Mouse (Mus musculus) left cerebral cortex, adult 2 months (tissue): ENCODE results near the gene Txnrd2. TPM values are rescaled to one million over a fixed set of nuclear protein-coding genes. Genes with fewer than 3 reads are reported as not detected.

Source experiments
- DNase-seq, 2 experiments: peaks; one replicate each; pipeline ENCODE4 v3.0.0; 2021 to 2022; ENCODE audit warnings: low spot score in 2 of 2, mixed read lengths in 1 of 2; ENCODE audit errors: extremely low spot score in 1 of 2
- H3K27ac ChIP-seq: fragments of 200-600 bp; 2 replicates; pipeline ENCODE4 v1.8.1; 2022
- H3K4me3 ChIP-seq: fragments of 200-600 bp; 2 replicates; pipeline ENCODE4 v1.8.1; 2022
- CTCF ChIP-seq: fragments of 200-600 bp; IDR thresholded peaks from 2 replicates; pipeline ENCODE4 v1.8.1; 2022; ENCODE audit warnings: antibody characterized with exemption, mild to moderate bottlenecking, moderate library complexity
- intact Hi-C: fragments of 180-260 bp; cut with DNase I; formaldehyde crosslinking; loops from one replicate; pipeline ENCODE4 v1.15.1; 2025
- total RNA-seq, 2 experiments: library from RNA; stranded (reverse); gene quantifications; 2 replicates each; pipeline ENCODE4 v1.2.3; 2021

Gene Txnrd2
- total RNA-seq, 2 experiments from 2014 or later = 18.2 to 22.5 TPM

DNA sequence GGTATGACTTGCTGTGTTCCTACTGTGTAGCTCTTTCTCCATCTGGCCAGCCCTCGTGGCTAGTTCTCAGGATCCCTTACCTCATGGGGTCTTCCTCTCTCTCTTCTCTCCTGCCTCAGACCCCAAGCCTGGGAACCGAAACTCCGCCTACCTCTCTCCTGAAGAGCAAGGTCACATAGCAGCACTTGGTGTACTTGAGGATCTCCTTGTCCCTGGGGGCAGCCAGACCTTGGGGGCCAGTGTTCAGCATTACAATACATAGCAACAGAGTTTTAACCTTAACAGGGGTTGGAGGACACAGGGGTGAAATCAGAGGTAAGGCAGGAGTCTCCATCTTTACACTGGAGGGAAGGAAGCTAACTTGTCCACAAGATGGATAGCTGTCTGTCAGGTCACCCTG is 39.2 kb upstream of the Txnrd2 start:
- H3K27ac ChIP-seq = no peak overlapping the region
- no peak for DNase-seq
- H3K4me3 ChIP-seq = no peak overlapping the region
- intact Hi-C loops = no loop called here
- TF ChIP-seq CTCF = no peak

DNA sequence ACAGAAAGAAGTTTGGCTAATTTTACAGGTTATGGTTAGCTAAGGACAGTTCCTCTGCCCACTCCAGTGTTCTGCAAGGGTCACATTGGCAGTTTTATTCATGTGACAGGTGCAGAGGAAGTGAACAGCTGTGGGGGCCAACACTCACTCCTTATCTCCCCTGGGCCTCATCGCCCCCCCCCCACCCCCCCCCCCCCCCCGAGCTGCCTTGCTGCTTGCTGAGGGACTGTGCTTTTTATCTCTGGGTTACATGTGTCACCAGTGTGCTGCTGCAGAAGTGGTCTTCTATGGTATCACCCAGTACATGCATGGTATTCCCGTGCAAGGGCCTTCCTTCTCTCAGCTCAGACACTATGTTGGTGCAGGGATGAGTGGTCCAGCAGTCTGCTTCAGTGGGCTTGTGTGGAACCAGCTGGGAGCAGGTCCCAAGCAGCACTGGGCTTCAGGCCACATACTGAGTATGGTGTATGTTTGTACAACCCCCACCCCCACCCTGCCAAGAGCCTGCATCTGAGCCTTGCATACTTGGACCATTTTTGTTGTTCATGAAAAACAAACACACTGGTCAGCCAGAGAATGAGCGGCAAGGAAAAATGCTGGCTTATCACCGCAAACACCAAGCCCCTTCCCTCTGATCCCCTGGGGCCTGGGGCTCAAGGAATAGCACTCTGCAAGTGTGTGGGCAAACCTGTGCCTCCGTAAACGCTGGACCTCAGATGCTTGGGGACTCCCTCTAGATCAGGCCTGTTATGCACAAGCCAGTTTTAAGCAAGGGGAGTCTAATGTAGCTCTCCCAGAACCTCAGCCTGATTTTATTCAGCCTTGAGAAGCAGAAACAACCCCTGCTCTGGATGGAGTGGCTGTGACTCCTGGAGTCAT is 38.2 kb upstream of the Txnrd2 start:
- no peak for TF ChIP-seq CTCF
- intact Hi-C loops = no loop called here
- DNase-seq = no peak
- H3K4me3 ChIP-seq = no peak overlapping the region
- no peak overlapping the region for H3K27ac ChIP-seq

DNA sequence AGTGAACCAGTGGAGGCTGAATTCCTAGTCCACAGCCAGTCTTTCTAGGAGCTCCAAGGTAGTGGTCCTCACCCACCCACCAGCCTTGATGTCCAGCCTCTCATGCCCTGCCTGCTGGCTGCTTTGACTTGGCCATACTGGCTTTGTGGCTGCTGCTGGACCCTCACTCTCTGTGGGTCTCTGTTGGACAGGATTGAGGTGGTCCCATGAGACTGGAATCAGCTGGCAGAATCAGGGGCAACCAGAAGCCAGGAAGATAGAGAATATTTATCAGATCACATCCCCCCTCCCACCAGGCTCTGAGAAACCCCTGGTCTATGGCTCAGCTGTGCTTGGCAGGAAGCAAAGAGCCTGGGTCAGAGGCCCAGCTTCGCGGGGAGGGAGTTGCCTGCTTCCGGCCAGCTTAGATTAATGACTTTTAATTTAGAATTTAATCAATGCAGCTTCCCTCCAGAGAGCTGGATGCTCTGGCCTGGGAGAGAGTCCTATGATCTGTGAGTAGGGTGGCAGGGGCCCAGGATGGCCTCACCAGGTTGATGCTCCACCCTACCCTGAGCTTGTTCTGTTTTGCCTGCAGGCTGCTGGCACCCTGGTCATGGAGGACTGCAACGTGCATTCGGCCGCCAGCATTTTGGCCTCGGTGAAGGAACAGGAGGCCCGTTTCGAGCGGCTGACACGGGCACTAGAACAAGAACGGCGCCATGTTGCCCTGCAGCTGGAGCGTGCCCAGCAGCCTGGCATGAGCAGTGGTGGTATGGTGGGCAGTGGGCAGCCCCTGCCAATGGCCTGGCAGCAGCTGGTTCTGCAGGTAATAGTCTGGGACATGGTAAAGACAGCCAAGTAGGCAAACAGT is 37.4 kb upstream of the Txnrd2 start:
- H3K4me3 ChIP-seq = no peak overlapping the region
- H3K27ac ChIP-seq = no peak overlapping the region
- no peak for DNase-seq
- no peak for TF ChIP-seq CTCF
- intact Hi-C loops = no loop called here

DNA sequence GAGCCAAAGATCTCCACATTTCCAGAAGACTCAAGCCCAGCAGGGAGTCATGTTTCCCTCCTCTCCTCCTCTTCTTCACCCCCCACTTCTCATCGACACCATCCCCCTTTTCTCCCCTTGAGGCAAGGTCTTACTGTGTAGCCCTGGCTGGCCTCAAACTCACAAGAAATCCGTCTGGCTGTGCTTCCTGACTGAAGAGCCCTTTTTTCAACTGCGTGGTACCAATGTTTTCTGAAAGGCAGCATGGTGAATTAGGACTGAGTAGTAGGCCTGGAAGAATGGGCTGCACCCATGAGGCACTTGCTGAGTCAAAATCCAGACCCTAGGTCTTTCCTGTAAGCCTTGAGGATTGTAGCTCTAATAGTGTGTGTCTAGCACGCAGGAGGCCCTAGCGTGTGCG is 35.8 kb upstream of the Txnrd2 start:
- no peak for DNase-seq
- intact Hi-C loops = no loop called here
- TF ChIP-seq CTCF = no peak

DNA sequence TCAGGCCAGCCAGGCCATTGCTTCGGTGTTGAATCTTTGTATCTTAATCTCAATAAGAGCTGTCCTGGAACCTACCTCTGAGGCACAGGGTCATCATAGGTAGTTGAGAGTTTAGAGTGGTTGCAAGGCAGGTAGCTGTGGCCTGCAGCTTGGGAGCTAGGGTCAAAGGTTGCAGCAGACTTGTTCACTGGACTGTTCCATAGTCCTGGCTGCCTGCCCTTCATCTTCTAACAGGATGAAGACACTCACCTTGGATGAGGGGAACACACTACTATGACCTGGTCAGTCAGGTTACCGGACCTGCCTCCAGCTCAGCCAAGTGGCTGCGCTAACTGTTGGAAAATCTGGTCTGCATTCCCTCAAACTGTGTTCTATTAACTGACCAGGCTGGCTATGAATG is 35.1 kb upstream of the Txnrd2 start:
- no peak for TF ChIP-seq CTCF
- Histone ChIP-seq H3K27ac (no peak overlapping the region), H3K4me3 (no peak overlapping the region)
- intact Hi-C loops = no loop called here
- no peak for DNase-seq

More for the DNA sequence above, 35.8 kb upstream of the Txnrd2 start:
- Histone ChIP-seq H3K27ac (no peak overlapping the region), H3K4me3 (no peak overlapping the region)

DNA sequence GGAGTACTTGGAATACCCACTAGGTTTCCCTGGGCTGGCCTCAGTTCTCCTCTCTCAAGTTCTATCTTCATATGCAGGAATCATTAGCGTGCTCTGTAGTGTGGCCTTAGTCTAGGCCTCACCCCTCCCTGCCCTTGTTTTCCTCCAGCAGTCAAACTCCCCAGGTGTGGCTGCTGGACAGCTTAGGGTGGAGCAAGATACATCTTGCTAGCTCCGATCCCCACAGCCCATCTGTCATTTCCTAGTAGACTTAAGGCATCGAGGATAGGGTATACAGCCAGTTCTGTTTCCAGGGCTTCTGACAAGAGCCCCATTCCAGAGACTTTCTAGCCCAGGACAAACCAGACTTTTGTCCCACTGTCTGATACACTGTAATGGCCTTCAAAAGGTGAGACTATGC is 34.5 kb upstream of the Txnrd2 start:
- no peak for TF ChIP-seq CTCF
- no peak for DNase-seq
- intact Hi-C loops = no loop called here
- H3K27ac ChIP-seq = no peak overlapping the region
- H3K4me3 ChIP-seq = no peak overlapping the region

DNA sequence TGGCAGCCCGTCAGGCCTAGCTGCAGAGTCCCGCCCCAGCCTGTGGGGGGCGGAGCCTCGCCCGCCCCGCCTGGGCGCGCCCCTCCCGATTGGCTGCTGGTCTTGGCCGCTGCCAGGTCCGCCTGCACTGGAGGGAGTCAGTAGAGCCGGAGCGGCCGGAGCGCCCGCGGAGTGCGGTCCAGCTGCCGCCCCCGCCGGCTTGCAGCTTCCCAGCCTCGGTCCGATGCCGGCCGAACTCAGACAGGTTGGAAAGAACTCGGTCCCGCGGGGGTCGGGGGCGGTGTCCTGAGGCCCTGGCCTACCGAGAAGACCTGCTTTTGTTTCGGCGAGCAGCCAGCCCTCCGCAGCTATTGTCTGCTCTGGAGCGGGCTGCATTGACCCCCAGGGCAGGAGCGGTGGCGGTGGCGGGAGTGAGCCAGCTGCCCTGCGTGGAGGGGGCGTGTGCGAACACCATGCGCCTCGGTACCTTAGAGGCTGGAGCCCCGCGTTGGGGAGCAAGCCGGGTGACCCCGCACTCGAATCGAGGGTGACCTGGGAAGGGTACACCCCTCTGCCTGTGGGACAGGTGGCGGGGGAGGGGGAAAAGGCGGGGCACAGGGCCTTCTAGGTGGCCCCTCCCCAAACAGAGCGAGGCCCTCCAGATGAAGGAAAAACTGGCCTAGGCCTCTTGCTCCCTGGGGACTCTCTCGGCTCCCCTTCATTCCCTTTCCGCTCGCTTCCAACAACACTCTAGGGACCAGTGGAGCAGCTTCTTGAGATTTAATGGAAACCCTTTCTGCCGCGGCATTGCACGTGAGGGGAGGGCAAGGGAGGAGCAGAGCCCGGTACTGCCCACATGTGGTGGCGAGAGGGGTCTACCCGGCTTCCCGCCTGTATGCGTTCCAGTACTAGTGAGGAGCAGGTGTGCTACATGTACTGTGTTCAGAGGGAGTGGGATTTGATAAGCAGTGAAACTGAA is 33.4 kb upstream of the Txnrd2 start:
- intact Hi-C loops = no loop called here
- peak; percentile 76 to 84 for DNase-seq
- Histone ChIP-seq H3K4me3 (peak overlapping the region; percentile 60), H3K27ac (peak overlapping the region; percentile 65; the same call in 1 of the 2 replicates)
- peak; percentile 39 for TF ChIP-seq CTCF

DNA sequence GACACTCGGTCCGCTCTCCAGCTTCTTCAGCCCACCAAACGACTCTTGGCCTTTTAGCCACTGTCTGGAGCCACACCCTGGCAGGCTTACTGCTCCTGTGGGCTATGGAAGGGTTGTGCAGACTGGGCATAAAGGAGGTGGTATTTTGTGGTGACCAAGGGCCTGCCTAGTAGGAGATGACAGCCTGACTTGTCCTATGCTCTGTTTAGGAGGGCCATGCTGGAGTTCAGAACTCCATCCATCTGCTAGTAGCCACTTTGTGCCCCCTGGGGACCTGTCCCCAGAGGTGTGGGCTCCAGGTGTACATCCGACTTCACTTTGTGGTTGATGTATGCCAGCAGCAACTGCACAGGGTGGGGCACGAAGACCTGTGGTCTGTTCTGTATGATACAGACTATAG is 32.6 kb upstream of the Txnrd2 start:
- Histone ChIP-seq H3K4me3 (peak overlapping the region; percentile 60), H3K27ac (peak overlapping the region; percentile 24; the same call in 1 of the 2 replicates)
- intact Hi-C loops = no loop called here
- TF ChIP-seq CTCF = no peak
- no peak for DNase-seq

DNA sequence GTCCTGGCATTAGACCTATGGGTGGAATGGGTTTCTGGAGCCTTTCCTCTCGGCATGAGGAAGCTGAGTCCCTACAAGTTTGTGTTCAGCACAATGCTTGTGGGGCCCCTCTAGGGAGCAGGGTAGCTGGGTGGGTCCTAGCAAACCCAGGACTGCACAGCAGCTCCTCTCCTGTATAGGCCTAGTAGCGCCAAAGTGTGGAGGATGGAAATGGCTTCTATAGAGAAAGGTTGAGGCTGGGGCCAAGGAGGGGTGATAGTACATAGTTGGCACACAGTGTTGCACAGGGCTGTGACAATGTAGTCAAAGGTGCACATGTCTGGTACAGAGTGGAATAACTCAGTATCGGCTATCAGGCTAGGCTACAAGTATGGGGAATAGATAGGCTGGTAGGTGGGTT is 32.1 kb upstream of the Txnrd2 start:
- intact Hi-C loops = no loop called here
- DNase-seq = no peak
- Histone ChIP-seq H3K27ac (no peak overlapping the region), H3K4me3 (no peak overlapping the region)
- TF ChIP-seq CTCF = no peak

DNA sequence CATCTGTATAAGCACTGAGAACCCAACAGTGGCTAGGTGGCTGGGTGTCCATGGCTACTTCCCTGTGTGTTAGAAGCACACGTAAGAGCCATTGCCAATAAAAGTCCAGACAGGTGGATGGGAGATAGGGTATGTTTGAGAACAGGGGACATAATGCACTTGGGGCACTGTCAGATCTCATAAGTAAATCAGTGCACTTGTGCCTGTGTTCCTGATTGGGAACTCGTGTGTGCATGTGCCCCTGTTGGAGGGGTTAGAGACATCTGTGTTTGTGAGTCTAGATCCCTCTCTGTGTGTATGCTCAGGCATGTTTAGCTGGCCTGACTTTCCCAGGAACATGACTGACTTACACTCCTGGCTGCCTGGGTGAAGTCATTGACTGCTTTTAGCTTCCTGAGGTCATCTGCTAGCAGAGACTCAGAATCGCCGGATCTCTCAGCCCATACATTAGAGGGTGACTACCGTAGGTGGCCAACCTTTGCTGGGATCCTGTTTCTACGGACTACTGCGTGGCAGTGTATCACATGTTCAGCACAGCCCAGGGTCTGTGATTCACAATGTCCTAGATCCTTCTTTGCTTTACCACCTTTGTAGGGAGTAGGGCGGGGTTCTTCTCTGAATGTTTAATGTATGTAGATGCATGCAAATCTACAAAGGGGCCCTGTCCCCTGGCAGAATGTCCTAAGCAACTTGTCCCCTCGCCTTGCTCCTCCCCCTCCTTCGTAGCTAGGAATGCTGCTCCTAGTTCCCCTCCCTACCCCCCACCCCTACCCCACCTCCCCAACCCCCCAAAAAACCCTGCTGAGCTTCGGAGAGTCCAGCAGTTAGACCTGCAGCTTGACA is 31.2 kb upstream of the Txnrd2 start:
- DNase-seq = no peak
- Histone ChIP-seq H3K27ac (peak overlapping the region; percentile 55; the same call in 1 of the 2 replicates), H3K4me3 (no peak overlapping the region)
- TF ChIP-seq CTCF = no peak
- intact Hi-C loops = no loop called here
